Mouse (Mus musculus) forebrain, embryonic 15.5 days (tissue): ENCODE data around the gene Clcn7. TPM values are rescaled to one million over a fixed set of nuclear protein-coding genes. Genes with fewer than 3 reads are reported as not detected.
A peak's percentile ranks its signal among the peaks of the same experiment; 100 is the strongest.

Experiments
- ATAC-seq: fragments of 200-750 bp; cut with Nextera tagmentation; replicated peaks from 2 replicates; pipeline ENCODE4 v1.8.0; 2017; ENCODE audit warnings: mild to moderate bottlenecking, moderate TSS enrichment, moderate library complexity
- H3K27ac ChIP-seq: fragments of 300-500 bp; sonication (generic); replicated peaks from 2 replicates; pipeline ENCODE4 v1.5.1; 2015; ENCODE audit warnings: mild to moderate bottlenecking, inconsistent platforms
- H3K27me3 ChIP-seq: fragments of 300-500 bp; sonication (generic); 2 replicates; pipeline ENCODE4 v1.6.1; 2015; ENCODE audit warnings: inconsistent platforms
- H3K36me3 ChIP-seq: fragments of 300-500 bp; sonication (generic); 2 replicates; pipeline ENCODE4 v1.6.1; 2015; ENCODE audit warnings: mild to moderate bottlenecking, inconsistent platforms
- H3K4me1 ChIP-seq: fragments of 300-500 bp; sonication (generic); 2 replicates; pipeline ENCODE4 v1.6.1; 2015; ENCODE audit warnings: inconsistent platforms
- H3K4me2 ChIP-seq: fragments of 300-500 bp; sonication (generic); replicated peaks from 2 replicates; pipeline ENCODE4 v1.6.1; 2015; ENCODE audit warnings: mild to moderate bottlenecking, inconsistent platforms
- H3K4me3 ChIP-seq: fragments of 300-500 bp; sonication (generic); 2 replicates; pipeline ENCODE4 v1.5.1; 2015; ENCODE audit warnings: mild to moderate bottlenecking, inconsistent platforms
- H3K9ac ChIP-seq: fragments of 300-500 bp; sonication (generic); replicated peaks from 2 replicates; pipeline ENCODE4 v1.6.1; 2015; ENCODE audit warnings: mild to moderate bottlenecking, inconsistent platforms
- H3K9me3 ChIP-seq: fragments of 300-500 bp; sonication (generic); 2 replicates; pipeline ENCODE4 v1.6.1; 2016; ENCODE audit warnings: inconsistent platforms
- WGBS: fragments of 180-500 bp; shearing (Covaris S2); methylation state at CpG from one replicate; pipeline ENCODE4 v1.1.7; 2015; ENCODE audit warnings: mixed read lengths; 5-methylcytosine and 5-hydroxymethylcytosine counted together
- polyA plus RNA-seq: library from polyadenylated mRNA; unstranded; fragments of >200 nt; fragmentation: Nextera tagmentation; extraction: Ambion mirVana; gene quantifications from 2 replicates; pipeline ENCODE4 v1.2.1, GENCODE M21; 2015

The Clcn7 gene
- polyA plus RNA-seq, 1 experiment from 2014 or later = 30.4 TPM

GRCm38 (mm10) chr17:25187784-25188149, 54.6 kb downstream of the Clcn7 start:
- peaks cover 46% of the 10 kb centered on the region for H3K4me1 ChIP-seq
- H3K36me3 ChIP-seq = 0 out of 2 replicates have a peak, but pooled peaks cover 6% of the 10 kb centered on the region
- no peaks in the 10 kb centered on the region for H3K9me3 ChIP-seq
- peak overlapping the region; percentile 98 for H3K4me3 ChIP-seq
- peak overlapping the region; percentile 77 for H3K27ac ChIP-seq
- H3K27me3 ChIP-seq = no peaks in the 10 kb centered on the region
- no peak for ATAC-seq
- H3K9ac ChIP-seq = peak overlapping the region; percentile 92
- H3K4me2 ChIP-seq = peak overlapping the region; percentile 89
- WGBS = 6% methylated on average over 11 of the region's 11 CpGs

- Histone ChIP-seq H3K4me2 (peak within 1 kb of the TSS; percentile 89), H3K27me3 (no peaks in the 10 kb centered on the region), H3K9ac (peak within 1 kb of the TSS; percentile 92), H3K27ac (peak within 1 kb of the TSS; percentile 77), H3K9me3 (no peaks in the 10 kb centered on the region), H3K36me3 (0 out of 2 replicates have a peak, but pooled peaks cover 6% of the 10 kb centered on the region), H3K4me3 (peak within 1 kb of the TSS; percentile 98), H3K4me1 (peaks cover 43% of the 10 kb centered on the region)
- ATAC-seq = peak; percentile 41
- WGBS = under 1% methylated on average over 100 of the region's 104 CpGs
Measured at GRCm38 (mm10) chr17:25188150-25189031, 55.2 kb downstream of the Clcn7 start, which contains the start of gene Unkl. Unkl (plus strand) TSS chr17:25188397.

GRCm38 (mm10) chr17:25189091-25189490, 55.9 kb downstream of the Clcn7 start:
- Histone ChIP-seq H3K4me1 (peaks cover 37% of the 10 kb centered on the region), H3K36me3 (0 out of 2 replicates have a peak, but pooled peaks cover 10% of the 10 kb centered on the region), H3K27ac (no peak overlapping the region), H3K9me3 (no peaks in the 10 kb centered on the region), H3K9ac (peak overlapping the region; percentile 92), H3K27me3 (no peaks in the 10 kb centered on the region), H3K4me2 (peak overlapping the region; percentile 89), H3K4me3 (peak overlapping the region; percentile 98)
- 5% methylated on average over 16 of the region's 16 CpGs for WGBS
- no peak for ATAC-seq

GRCm38 (mm10) chr17:25202401-25202800, 69.2 kb downstream of the Clcn7 start:
- Histone ChIP-seq H3K4me3 (no peak overlapping the region), H3K4me2 (no peak overlapping the region), H3K36me3 (peaks cover 67% of the 10 kb centered on the region), H3K4me1 (no peaks in the 10 kb centered on the region), H3K27ac (no peak overlapping the region), H3K9ac (no peak overlapping the region), H3K27me3 (no peaks in the 10 kb centered on the region), H3K9me3 (no peaks in the 10 kb centered on the region)
- no peak for ATAC-seq
- 90% methylated on average over 4 of the region's 4 CpGs for WGBS

- H3K4me3 ChIP-seq = no peak overlapping the region
- no peak overlapping the region for H3K9ac ChIP-seq
- H3K27ac ChIP-seq = no peak overlapping the region
- ATAC-seq = no peak
- no peaks in the 10 kb centered on the region for H3K4me1 ChIP-seq
- no peak overlapping the region for H3K4me2 ChIP-seq
- H3K27me3 ChIP-seq = no peaks in the 10 kb centered on the region
- H3K9me3 ChIP-seq = no peaks in the 10 kb centered on the region
- 92% methylated on average over 4 of the region's 4 CpGs for WGBS
- peaks cover 87% of the 10 kb centered on the region for H3K36me3 ChIP-seq
Measured at GRCm38 (mm10) chr17:25210006-25210405, 76.8 kb downstream of the Clcn7 start.

GRCm38 (mm10) chr17:25210680-25211466, 77.7 kb downstream of the Clcn7 start:
- H3K27me3 ChIP-seq = no peaks in the 10 kb centered on the region
- no peaks in the 10 kb centered on the region for H3K4me1 ChIP-seq
- WGBS = 77% methylated on average over 15 of the region's 15 CpGs
- H3K4me2 ChIP-seq = no peak overlapping the region
- no peaks in the 10 kb centered on the region for H3K9me3 ChIP-seq
- peaks cover 87% of the 10 kb centered on the region for H3K36me3 ChIP-seq
- H3K4me3 ChIP-seq = no peak overlapping the region
- ATAC-seq = no peak
- no peak overlapping the region for H3K9ac ChIP-seq
- H3K27ac ChIP-seq = no peak overlapping the region

GRCm38 (mm10) chr17:25211705-25212104, 78.5 kb downstream of the Clcn7 start:
- WGBS = 92% methylated on average over 4 of the region's 4 CpGs
- no peaks in the 10 kb centered on the region for H3K4me1 ChIP-seq
- H3K27ac ChIP-seq = no peak overlapping the region
- no peak for ATAC-seq
- no peak overlapping the region for H3K4me2 ChIP-seq
- H3K9me3 ChIP-seq = no peaks in the 10 kb centered on the region
- H3K4me3 ChIP-seq = no peak overlapping the region
- H3K36me3 ChIP-seq = peaks cover 89% of the 10 kb centered on the region
- no peaks in the 10 kb centered on the region for H3K27me3 ChIP-seq
- no peak overlapping the region for H3K9ac ChIP-seq

Other genes starting within 250 kb of the Clcn7 start
- 73.2 and 74.2 TPM in 2 replicates for gene Nubp2, start 247.0 kb upstream of the Clcn7 start, polyA plus RNA-seq
- 81.5 and 82.5 TPM in 2 replicates for gene Spsb3, start 246.7 kb upstream of the Clcn7 start, polyA plus RNA-seq
- gene Eme2, start 238.3 kb upstream of the Clcn7 start, polyA plus RNA-seq = 32.8 and 34.6 TPM in 2 replicates
- gene Mrps34, start 238.3 kb upstream of the Clcn7 start, polyA plus RNA-seq = 77.6 and 82.2 TPM in 2 replicates
- gene Nme3, start 236.9 kb upstream of the Clcn7 start, polyA plus RNA-seq = 69.6 and 72.6 TPM in 2 replicates
- 89.4 and 90.6 TPM in 2 replicates for gene Mapk8ip3, start 196.4 kb upstream of the Clcn7 start, polyA plus RNA-seq
- 101 and 114 TPM in 2 replicates for gene Jpt2, start 172.7 kb upstream of the Clcn7 start, polyA plus RNA-seq
- 7.6 and 8.5 TPM in 2 replicates for gene Cramp1l, start 117.6 kb upstream of the Clcn7 start, polyA plus RNA-seq
- gene Ift140, start 117.3 kb upstream of the Clcn7 start, polyA plus RNA-seq = 24.0 and 25.4 TPM in 2 replicates
- 10.5 and 11.5 TPM in 2 replicates for gene Tmem204, start 49.8 kb upstream of the Clcn7 start, polyA plus RNA-seq
- 54.6 and 57.2 TPM in 2 replicates for gene Telo2, start 17.4 kb upstream of the Clcn7 start, polyA plus RNA-seq
- gene Ptx4, start 12.6 kb upstream of the Clcn7 start, polyA plus RNA-seq = not detected in 2 replicates
- not detected in 2 replicates for gene Ccdc154, start 29.1 kb downstream of the Clcn7 start, polyA plus RNA-seq
- not detected in 2 replicates for gene Gm38655, start 42.1 kb downstream of the Clcn7 start, polyA plus RNA-seq
- 35.7 and 37.8 TPM in 2 replicates for gene BC003965, start 51.2 kb downstream of the Clcn7 start, polyA plus RNA-seq
- gene Unkl, start 55.0 kb downstream of the Clcn7 start, polyA plus RNA-seq = 10.6 and 14.2 TPM in 2 replicates
- gene Gnptg, start 106.7 kb downstream of the Clcn7 start, polyA plus RNA-seq = 85.5 and 85.7 TPM in 2 replicates
- gene Tsr3, start 106.8 kb downstream of the Clcn7 start, polyA plus RNA-seq = 66.2 and 69.2 TPM in 2 replicates
- gene Baiap3, start 123.0 kb downstream of the Clcn7 start, polyA plus RNA-seq = 7.2 and 10.1 TPM in 2 replicates
- gene Ube2i, start 141.2 kb downstream of the Clcn7 start, polyA plus RNA-seq = 680 and 683 TPM in 2 replicates
- 0.18 TPM in 1 of 2 replicates, not detected in the other for gene Prss34, start 165.0 kb downstream of the Clcn7 start, polyA plus RNA-seq
- not detected in 2 replicates for gene Prss28, start 175.3 kb downstream of the Clcn7 start, polyA plus RNA-seq
- gene Prss29, start 185.3 kb downstream of the Clcn7 start, polyA plus RNA-seq = not detected in 2 replicates
- not detected in 2 replicates for gene Tpsab1, start 212.2 kb downstream of the Clcn7 start, polyA plus RNA-seq
- not detected in 2 replicates for gene Tpsb2, start 232.9 kb downstream of the Clcn7 start, polyA plus RNA-seq
- 0.77 and 0.94 TPM in 2 replicates for gene Tpsg1, start 235.9 kb downstream of the Clcn7 start, polyA plus RNA-seq